Mouse (Mus musculus) adrenal gland, postnatal 25 days (tissue): ENCODE data around the gene Chst12. TPM values are rescaled to one million over a fixed set of nuclear protein-coding genes. Genes with fewer than 3 reads are reported as not detected.

ENCODE experiments used
- DNase-seq: peaks from one replicate; pipeline ENCODE4 v3.0.0; 2021; ENCODE audit warnings: mixed read lengths
- total RNA-seq: library from RNA; stranded (reverse); gene quantifications from 2 replicates; pipeline ENCODE4 v1.2.3, GENCODE M21; 2021

Gene Chst12
- total RNA-seq, 1 experiment from 2014 or later = 11.3 TPM

DNA sequence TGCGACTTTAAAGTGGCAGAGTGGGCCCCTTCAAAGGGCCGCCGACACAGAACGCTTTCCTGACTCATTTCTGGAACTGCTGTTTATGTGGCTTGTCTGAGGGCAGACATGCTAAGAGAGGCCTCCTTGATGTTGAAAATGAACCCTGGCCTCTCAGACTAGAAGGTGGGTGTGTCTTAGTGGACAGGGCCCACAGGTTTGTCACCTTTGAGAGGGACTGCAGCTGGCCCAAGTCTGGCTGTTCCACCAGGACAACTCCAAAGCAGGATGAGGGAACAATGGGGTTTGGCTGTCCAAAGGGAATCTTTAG is 12.5 kb downstream of the Chst12 start:
- no peak for DNase-seq

DNA sequence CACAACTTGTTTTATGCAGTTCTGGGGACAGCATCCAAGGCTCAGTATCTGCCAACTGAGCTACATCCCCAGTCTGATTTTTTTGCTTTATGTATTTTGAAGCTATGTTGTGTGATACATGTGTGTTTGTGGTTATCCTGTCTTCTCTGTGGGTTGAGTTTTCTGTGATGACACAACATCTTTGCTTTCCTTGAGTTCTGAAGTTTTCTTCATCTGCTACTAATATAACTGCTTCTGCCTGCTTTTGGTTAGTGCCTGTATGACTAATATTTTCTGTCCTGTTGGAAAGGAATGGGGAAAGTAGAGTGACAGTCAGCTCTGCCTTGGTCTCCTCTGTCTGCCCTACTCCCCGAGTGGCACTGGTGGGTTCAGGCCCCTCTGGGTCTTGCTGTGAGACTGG is 15.8 kb downstream of the Chst12 start:
- DNase-seq = no peak

DNA sequence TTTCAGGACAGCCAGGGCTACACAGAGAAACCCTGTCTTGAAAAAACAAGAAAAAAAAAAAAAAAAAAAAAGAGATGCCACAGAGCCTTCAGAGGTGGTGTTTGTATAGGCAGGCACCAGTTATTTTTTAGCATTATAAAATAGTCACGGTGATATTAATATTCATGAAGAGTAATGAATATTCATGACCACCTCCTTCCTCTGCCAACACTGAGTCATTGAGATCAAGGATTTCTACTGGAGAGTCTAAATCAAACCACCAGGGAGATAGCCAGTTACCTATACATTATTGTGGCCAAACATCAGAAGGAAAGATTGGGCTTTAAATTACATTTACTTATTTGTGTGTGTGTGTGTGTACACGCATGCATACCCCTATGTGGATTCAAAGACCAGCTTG is 21.4 kb downstream of the Chst12 start:
- DNase-seq = no peak

DNA sequence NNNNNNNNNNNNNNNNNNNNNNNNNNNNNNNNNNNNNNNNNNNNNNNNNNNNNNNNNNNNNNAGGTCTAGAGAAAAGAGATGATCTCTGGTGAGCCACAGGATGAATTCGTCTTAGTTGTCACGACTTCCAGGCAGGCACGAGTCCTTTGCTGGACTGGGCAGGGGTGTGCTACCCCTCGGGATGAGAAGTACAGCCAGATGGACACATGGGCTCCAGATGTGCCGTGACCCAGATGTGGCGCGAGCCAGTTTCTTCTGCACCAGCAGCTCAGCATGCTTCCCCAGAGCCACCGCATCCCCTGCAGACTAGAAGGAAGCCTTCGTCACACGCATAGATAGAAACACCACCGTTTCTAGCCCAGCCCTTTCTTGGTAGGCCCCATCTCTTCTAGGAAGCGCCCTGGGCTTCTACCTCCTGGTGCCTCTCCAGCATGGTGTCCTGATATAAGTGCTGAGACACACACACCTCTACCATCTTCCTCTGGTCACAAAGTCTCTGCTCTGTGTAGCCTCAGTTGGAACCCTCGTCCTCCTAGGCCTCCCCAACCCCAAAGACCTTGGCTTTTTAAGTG is 32.8 kb downstream of the Chst12 start:
- DNase-seq = no peak

DNA sequence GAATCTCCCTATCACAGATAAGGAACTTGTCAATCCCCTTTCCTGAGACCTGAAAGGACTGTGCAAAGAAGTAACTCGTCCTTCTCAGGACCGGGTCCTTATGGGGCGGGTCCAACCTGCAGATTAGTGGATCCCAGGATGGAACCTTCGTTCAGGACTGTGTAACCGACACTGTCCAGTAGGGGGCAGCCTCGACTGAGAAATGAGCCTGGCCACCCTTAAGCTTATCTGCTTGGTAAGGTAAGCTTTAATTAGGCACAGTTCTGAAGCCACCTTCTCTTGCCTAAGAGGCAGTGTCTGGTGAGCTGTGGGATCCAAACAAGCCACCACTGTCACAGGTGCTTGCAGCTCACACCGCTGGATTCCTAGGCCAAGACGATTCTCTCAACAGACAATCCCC is 34.8 kb downstream of the Chst12 start:
- peak; percentile 79 for DNase-seq

DNA sequence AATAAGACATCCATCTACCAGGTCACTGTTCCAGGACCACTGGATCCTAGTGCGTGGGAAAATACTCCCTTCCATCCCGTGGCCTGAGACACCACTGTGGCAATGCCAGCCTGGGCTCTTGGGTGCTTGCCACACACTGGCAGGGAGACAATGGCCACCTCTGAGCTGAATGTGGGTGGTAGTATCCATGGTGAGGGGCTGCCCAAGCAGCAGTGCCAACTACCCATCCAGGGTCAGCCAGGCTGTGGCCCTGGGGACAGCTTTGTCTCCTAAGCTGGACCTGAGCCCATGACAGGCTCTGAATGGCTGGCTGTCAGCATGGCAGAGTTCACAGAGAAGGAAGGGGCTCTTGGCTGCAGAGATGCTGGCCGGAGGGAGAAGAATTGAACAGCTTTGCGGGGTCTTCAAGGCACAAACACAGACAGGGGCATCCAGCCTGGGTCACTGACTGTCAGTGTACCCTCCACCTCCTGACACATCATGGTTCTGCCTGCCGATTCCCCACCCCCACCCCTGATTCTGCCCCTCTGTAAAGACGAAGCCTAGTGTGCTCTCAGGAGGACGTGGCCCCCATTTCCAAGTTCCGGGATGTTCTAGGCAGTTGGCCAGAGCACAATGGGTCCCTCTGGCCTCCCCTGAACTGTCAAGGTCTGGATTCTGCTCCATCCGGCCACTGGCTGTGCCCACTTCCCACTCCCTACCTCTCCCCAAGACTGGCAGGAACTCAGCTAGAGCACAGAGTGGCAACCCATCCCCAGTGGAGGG is 37.6 kb downstream of the Chst12 start:
- DNase-seq = no peak

DNA sequence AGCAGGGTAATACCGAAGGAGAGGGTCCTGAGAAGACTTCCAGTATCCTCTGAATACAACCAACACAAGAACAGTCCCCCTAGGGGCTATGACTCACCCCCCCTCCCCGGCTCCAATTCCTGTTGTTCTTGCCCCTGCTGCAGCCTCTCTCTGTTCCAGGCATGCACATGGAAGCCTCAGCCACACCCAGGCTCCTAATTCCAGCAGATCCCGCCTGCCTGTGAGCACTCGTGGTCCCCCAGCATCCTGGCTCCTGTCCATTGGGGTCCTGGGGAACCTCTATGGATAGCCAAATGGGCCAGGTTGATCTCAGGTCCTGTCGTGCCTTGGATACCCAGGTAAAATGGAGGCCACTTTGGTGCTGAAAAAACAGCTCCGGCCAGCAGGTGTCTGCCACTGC is 40.3 kb downstream of the Chst12 start:
- no peak for DNase-seq

DNA sequence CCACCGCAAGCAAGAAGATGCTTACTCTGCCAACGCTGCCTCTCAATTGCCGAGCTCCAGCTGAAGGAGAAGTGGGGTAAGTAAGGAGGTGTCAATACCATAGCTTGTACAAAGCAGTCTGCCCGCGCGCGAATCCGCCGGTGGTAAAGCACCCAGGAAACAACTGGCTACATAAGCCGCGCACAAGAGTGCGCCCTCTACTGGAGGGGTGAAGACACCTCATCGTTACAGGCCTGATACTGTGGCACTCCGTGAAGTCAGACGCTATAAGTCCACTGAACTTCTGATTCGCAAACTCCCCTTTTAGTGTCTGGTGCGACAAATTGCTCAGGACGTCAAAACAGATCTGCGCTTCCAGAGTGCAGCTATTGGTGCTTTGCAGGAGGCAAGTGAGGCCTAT is 41.0 kb downstream of the Chst12 start:
- no peak for DNase-seq

DNA sequence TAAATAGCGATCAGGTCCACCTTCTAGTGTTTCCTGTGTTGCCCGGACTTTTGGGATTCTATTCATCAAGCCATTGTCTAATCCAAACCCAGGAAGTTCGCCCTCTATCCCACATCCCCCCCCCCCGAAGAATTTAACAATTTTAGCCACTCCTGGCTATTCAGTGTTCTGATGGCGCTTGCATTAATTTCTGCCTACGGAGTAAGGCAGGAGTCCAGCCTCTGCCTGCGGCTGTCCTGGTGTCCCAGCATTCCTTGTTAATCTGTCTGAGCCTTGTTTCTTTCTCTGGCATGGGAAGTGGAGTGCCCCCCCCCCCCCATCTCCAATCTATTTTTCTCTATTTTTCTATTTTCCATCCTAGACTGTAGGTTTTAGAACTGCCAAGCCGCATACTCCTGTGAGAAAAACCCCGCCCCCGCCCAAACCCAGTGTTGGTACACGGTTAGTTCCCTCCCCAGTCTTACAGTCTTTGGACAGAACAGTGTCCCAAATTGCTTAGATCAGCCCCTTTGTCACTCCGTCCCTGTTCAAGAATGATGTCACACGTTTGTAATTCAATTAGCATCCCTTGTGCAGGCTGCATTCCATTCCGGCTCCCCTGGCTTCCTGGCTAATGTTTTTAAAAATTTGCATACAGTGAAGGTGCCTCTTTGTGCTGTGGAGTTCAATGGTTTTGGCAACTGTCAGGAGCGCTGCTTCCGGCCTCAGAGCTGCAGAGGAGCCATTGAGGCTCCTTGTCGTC is 44.1 kb downstream of the Chst12 start:
- DNase-seq = no peak

DNA sequence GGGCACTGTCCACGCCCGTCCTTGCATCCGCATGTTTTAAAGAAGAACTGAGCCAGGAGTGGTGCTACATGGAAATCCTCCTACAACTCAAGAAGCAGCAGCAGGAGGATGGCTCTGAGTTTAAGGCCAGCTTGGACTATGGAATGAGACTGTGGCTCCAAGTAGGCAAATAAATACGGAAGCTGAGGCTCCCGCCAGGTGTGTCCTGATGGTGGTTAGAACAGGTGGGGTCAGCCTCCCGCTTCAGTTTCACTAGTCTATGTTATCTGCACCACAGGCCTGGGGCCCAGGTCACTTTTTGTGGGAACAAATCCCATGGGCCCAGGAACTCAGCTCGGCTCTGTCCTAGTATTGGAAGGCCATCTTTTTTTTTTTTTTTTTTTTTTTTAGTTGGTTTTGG is 48.4 kb downstream of the Chst12 start:
- DNase-seq = no peak

DNA sequence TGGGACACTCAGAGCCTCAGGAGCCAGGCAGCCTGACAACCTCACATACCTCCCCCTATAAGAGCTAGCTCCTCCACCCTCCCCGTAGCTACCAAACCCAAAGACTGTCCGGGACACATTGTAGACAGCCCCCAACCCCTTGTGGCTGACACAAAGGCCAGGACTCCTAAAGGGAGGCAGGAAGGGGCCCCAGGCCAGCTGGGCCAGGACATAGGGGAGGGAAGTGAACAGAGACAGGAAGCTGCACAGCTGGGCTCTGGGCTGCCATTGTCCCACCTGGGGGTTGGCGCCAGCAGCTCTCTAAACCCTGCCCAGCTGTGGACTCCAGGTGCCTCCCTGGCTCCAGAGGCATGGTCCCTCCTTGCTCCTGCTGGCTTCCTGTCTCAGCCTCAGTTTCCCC is 51.5 kb downstream of the Chst12 start:
- DNase-seq = no peak

DNA sequence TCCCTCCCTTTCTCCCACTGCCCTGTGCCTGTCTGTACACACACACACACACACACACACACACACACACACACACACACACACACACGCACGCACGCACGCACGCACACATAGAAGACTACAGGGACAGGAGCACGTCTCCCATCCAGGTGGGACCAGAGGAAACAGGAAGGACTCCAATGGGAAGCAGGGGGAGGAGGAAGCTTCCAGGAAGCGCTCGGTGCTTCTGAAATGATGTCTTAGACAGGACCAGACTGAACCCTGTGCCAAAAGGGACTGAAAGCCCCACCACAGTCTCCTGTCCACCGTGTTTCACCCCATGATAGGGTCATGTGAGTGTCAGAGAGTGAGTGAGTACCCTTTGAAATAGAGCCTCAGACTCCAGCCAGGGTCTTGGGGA is 57.3 kb downstream of the Chst12 start:
- DNase-seq = no peak

DNA sequence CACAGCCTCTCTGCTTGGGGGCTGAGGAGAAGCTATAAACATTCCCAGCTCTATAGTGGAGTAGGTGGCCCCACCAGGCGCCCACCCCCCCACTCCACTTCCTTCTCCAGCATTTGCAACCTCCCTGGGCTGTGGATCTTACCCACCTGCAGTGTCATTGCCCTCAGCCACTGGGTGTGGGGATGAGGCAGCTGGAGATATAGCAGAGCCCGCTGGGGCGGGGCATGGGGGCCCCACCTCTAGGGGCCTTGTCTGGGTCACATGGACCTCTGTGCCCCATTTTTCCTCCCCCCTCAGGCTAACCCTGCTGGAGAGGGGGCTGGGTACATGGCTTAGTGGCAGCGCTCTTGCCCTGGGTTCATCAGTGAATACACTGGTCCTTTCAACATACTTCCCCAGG is 59.5 kb downstream of the Chst12 start, which contains the start of gene Grifin:
Grifin (minus strand) TSS at position 176 of the 400 bp plus-strand sequence.
- DNase-seq = no peak

DNA sequence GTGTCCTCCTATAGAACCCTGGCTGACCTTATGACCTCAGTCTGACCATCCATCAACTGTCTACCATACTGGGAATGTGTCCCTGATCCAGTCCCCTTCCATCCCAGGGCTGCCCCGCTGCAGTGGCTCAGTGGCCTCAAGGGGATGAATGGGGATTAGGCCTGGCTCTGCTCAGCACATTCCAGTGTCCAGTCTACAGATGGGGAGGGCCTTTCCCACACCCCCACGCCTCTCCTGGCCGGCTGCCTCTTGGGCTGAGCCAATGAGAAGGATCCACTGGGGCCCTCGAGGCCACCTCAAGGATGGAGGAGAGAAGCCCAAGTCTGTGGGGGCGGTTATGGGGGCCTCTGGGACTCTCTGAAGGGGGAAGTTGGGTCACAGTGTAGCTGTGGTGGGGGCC is 60.1 kb downstream of the Chst12 start:
- no peak for DNase-seq

DNA sequence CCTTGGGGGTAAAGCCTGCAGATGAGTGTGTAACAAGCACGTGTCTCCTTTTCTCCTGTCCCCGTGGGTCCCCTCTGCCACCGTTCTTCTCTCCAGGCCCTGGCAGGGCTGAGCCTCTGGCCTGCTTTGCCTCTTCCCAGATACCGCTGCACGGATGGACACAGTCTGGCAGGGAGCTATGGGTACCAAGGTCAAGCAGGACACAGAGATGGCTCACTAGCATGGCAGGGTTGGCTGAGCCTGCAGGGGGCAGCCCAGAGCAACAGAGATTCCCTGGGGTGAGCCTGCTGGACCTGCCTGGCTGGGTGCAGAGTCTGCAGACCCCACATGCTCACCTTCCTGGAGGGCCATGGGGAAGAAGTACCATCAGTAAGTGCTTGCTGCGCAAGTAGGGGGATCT is 60.5 kb downstream of the Chst12 start:
- DNase-seq = peak; percentile 70

DNA sequence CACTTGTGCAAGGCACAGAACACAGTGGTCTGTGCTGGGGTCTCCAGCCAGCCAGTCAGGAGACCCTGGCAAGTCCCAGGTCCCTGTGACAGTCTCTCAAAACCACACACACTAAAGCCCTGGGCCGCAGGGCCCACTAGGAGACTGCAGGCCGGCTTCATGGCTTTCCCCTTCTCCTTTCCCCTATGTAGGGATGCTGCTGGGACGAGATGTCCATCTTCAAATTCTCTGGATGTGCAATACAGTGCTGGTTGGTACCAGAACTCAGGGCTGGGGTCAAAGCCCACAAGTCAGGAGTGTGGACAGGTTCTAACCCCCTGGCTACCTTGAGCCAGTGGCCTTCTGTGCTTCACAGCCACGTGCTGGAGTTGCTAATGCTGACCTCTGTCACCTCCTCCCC is 60.9 kb downstream of the Chst12 start:
- DNase-seq = no peak

DNA sequence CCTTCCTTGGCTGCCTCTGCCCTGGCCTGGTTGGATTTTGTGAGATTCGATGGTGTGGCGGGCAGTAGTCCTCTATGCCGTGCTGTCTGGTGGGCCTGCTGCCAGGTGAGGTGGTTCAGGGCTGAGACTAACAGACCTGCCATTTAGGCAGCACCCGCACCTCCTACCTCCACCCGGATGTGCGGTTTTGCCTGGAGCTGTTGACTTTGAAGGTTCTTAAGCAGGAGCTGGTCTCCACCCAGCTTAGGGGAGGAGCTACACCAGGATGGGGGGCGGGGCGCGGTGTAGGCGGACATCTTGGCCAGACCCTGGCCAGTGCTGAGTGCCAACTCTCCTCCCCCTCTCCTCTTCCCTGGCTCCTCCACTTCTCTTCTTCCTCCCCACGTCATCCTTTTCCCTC is 62.0 kb downstream of the Chst12 start:
- peak; percentile 64 for DNase-seq

DNA sequence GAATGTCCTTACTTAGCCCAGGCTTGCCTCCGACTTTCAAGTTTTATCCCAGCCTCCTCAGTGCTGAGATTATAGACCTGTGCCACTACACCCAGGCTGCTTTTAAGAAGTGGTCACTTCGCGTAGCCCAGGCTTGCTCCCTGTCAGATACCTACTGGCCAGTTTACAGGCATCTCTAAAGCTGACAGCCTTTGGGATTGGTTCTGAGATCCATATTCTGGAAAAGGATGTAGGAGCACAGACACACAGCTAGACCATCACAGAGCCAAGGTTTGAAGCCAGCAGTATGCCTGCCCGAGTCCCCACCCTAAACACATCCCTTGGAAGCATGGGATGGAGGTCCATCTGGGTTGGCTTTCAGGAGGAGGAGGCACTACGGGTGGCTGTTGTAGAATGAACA is 62.4 kb downstream of the Chst12 start:
- DNase-seq = no peak

DNA sequence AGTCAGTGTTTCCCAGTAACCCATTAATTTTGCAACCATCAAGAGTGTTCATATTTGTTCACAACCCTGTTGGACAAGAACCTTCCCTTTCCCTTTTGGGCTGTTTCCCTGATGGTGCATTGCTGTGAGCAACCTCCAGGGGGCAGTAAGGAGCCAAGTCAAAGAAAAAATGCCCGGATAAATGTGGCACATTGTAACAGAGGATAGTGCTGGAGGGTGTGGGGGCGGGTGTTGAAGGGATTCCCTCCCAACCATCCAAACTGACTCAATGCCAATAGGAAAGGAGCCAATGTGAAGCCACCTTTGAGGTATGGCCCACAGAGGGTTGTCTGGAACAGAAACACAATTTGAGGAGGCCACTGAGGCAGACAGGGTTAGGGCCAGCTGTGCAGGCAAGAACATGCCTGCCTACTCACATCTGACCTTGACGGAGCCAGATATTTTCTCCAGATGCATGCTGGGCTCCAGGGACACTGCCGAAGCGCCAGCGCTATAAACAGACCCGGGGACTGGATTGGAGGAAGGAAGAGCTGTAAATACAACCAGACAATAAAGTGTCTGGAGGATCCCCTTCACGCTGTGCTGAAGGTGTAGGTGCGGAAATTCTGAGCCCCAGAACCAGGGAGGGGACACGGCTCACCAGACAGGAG is 63.1 kb downstream of the Chst12 start:
- DNase-seq = peak; percentile 60

DNA sequence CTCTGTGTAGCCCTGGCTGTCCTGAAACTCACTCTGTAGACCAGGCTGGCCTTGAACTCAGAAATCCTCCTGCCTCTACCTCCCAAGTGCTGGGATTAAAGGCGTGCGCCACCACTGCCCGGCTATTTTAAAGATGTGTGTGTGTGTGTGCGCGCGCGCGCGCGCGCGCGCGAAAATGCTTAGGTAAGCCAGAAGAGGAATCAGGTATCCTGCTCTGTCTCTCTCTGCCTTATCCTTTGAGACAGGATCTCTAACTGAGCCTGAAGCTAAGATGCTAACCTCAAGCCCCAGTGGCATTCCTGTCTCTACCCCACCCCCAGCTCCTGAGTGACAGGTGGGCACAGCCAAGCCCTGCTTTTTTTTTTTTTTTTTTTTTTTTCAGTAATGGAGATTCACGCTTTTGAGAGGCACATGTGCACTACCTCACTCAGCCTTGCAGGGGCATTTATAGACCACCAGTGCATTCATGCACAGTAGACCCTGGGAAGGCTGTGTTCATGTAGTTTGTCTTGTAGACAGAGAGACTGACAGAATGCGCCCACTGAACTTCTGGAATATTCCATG is 63.8 kb downstream of the Chst12 start:
- DNase-seq = no peak

DNA sequence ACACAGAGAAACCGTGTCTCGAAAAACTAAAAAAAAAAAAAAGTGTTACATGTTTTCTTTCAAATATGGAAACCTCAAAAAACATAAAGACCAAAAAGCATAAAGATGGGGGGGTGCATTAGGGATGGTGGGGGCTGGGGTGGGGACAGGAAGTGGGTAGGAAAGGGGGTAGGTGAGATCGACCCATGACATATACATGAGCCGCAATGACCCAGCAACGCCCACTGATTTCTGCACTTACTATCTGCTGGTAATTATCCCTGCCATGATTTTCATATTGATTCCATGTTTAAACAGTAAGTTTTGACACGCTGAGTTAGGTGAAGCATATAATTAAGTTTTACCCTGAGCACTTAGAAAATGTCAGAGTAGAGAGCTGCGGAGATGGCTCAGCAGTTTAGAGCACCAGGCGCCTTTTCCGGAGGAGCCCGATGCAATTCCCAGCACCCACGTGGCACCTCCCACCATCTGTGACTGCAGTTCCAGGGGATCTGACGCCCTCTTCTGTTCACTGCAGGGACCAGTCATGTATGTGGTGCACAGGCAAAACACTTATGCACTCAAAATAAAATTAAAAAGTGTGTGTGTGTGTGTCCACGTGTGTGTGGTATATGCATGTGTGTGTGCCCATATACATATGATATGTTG is 65.0 kb downstream of the Chst12 start:
- DNase-seq = no peak

DNA sequence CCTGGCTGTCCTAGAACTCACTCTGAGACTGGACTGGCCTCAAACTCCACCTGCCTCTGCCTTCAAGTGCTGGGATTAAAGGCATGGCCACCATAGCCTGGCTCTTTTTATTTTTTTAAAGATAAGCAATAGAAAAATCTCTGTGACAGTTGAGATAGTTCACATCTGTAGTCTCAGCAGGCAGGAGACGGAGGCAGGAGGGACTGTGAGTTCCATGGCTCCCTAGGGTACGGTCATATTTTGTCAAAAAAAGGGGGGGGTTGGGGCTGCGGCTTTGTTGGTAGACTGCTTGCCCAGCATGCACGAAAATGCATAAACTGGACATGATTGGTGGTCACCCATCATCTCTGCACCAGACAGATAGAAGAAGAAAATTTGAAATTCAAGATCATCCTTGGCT is 65.9 kb downstream of the Chst12 start:
- DNase-seq = no peak
